Mouse (Mus musculus): ENCODE measurements around the gene Ubl5.

GRCm38 (mm10) chr9:20601270-20601669 lies 41.4 kb upstream of the Ubl5 start:
- TF ChIP-seq CTCF (IDR thresholded peaks at IDR 0.05) (no peak), POLR2A (IDR thresholded peaks at IDR 0.05; ENCODE audit: insufficient read depth, low read depth, low read length) (no peak)
